Mouse (Mus musculus) natural killer cell, adult 2 months (primary cell): ENCODE data around the gene Tmco4.
"Not testable (repeated sequence)": the region's sequence is repeated elsewhere in the genome, so short reads cannot be mapped to it uniquely, and the experiment has no call there.

Source experiments
- DNase-seq, 2 experiments: peaks; one replicate each; pipeline ENCODE4 v3.0.0; 2022; ENCODE audit warnings: low spot score in 2 of 2

Gene Tmco4

DNA sequence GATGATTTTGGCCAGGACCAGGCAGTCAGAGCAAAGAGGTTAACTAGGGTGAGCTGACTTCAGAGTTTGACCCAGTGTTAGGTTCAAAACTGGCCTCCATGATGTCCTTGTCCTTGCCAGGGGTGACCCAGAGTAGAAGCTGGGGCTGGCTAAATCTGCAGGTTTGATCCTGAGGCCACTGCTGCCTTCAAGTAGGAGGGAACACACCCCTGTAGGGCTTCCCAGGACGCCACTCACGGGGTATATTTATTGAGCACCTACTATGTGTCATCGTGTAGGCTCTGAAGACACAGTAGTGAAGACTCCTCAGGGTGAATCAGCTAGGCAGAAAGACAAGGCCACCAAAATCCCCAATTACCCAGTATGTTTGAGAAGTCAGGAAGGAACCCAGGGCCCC, 1.0 kb downstream of the Tmco4 start:
- no peak for DNase-seq

GRCm38 (mm10) chr4:138974540-138974939, 1.9 kb downstream of the Tmco4 start:
- not testable (repeated sequence) for DNase-seq

DNA sequence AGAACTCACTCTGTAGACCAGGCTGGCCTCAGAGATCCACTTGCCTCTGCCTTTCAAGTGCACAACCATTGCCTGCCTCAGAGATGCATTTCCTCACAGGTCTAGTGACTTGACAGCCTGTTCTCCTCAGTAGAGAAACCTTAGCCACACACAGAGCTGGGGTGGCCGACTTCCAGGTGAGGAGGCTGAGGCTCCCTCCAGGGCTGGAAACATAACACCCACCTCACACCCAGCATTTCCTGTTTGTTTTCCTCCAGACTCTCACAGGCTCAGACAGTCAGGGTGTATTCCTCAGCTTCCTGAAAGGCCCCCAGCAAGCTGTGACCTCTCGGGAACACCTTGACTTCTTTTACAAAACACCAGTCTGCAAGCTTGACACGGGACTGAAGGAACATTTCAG, 2.5 kb downstream of the Tmco4 start:
- no peak for DNase-seq

GRCm38 (mm10) chr4:138976046-138976445, 3.4 kb downstream of the Tmco4 start:
- DNase-seq: no peak

- no peak for DNase-seq
These were observed 7.3 kb downstream of the Tmco4 start for GRCm38 (mm10) chr4:138980021-138980420.

GRCm38 (mm10) chr4:138980771-138981420, 8.2 kb downstream of the Tmco4 start:
- no peak for DNase-seq

GRCm38 (mm10) chr4:138983422-138983821, 10.7 kb downstream of the Tmco4 start:
- no peak for DNase-seq

DNA sequence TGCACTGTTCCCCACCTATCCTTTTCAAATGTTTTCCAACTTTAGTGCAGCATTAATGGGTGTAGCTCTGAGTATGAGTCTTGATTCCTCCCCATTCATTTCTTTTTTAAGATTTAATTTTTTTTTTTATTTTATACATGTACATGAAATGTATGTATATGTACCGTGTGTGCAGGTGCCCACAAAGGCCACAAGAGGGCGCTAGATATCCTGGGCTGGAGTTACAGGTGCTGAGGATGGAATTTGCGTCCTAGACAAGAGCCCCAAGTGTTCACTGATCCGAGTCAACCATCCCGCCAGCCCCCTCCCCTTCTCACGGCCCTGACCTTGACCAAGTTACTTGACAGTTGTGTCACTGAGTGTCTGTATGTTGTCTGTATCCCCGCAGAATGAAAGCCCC, 12.1 kb downstream of the Tmco4 start:
- no peak for DNase-seq

GRCm38 (mm10) chr4:138986280-138986679, 13.6 kb downstream of the Tmco4 start:
- no peak for DNase-seq

DNA sequence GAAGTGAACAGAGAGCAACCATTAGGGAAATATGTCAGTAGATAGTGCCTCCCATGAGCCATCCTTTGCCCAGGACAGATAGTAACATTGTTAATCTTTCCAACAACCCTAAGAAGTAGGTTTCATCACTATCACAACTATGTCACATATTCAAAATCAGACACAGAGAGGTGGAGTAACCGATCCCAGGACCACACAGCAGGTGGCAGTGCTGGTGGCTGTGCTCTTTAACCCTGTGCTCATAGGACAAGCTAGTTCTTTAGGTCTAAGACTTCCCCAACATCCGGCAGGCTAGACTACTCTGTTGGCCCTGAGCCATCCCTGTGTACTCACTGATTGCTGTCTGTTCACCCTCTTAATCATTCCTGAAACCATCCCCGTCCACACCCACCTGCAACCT, 21.7 kb downstream of the Tmco4 start:
- no peak for DNase-seq

GRCm38 (mm10) chr4:138996410-138996809, 23.7 kb downstream of the Tmco4 start:
- DNase-seq: peak; percentile 24 to 45

GRCm38 (mm10) chr4:138997121-138997520, 24.4 kb downstream of the Tmco4 start:
- DNase-seq: no peak

DNA sequence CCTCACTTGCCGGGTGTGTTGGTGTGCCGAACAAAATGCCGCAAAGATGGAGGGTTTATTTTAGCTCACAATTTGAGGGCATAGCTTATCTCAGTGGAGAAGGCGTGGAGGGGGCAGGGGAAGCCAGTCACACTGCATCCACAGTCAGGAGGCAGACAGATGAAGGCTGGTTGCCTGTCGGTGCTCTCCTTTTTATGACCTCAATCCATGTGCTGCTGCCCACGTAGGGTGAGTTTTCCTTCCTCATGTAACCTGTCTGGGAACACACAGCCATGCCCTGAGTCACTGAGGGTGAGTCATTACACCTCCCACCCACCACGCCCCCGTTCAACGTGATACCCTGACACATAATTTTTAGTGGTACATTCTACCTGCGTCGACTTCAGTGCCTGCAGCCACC, 25.9 kb downstream of the Tmco4 start:
- no peak for DNase-seq

DNA sequence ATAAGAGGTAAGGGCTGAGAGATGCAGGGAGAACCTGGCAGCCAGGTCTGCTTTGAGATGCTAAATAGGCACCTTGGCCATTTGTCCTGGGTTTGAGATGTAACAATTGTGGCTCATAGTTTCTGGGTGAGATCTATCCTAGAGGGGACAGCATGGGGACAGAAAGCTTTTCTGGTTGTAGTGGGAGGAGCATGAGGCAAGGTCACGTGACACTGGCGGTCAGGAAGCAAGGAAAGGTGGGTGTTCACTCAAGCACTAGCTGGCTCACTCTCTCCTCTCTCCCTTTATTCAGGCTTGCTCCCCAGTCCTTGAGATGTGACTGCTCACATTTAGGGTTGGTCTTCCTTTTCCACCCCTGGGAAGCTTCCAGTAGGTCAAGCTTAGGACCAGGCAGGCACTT, 28.3 kb downstream of the Tmco4 start:
- DNase-seq: no peak

DNA sequence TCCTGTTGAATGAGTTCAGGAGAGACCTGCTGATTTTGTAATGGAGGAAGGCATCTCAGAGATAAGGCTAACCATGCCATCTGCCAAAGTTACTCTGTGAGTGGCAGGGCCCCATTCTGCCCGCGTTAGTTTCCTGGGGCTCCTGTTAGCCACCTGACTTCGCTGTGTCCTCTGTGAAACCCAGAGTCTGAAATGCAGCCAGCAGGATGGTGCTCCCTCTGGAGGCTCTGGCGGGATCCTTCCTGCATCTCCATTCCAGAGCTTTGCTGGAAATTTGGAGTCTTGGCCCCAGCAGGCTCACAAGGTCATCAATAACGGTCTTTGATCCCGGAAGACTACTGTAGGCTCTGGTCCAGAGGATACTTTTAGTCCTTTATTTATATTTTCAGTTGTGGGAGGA, 28.7 kb downstream of the Tmco4 start:
- no peak for DNase-seq

GRCm38 (mm10) chr4:139004067-139004466, 31.4 kb downstream of the Tmco4 start:
- DNase-seq: no peak

DNA sequence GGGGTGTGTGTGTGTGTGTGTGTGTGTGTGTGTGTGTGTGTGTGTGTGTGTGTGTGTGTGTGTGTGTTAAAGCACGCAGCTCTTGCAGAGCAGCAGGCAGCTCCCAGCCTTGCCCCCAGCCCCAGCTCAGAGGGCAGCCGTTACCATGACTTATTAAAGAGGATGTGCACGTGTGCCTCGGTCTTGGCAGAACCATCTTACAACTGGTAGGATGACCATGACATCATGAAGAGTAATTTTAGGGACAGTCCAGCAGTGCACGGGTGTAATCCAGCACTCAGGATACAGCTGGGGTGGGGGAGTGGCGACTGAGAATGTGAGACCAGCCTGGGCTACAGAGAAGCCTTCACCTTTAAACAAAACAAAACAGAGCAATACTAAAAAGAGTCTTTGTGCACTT, 32.5 kb downstream of the Tmco4 start:
- DNase-seq: no peak

DNA sequence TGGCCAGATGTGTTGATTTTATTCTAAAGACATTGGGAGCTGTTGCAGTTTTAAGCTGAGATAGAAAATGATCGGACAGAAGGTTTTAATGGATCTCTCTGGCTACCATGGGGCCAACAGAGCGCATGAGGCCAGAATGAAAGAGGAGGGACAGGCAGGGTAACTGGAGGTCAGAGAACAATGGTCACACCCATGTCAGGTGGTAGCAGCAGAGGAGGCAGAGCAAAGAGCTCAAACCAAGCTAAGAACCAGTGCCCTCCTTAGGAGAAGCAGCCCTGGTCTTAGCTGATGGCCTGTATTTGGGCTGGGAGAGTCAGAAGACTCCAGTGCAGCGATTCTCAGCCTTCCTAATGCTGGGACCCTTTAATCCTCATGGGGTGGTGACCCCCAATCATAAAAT, 34.7 kb downstream of the Tmco4 start:
- DNase-seq: no peak

DNA sequence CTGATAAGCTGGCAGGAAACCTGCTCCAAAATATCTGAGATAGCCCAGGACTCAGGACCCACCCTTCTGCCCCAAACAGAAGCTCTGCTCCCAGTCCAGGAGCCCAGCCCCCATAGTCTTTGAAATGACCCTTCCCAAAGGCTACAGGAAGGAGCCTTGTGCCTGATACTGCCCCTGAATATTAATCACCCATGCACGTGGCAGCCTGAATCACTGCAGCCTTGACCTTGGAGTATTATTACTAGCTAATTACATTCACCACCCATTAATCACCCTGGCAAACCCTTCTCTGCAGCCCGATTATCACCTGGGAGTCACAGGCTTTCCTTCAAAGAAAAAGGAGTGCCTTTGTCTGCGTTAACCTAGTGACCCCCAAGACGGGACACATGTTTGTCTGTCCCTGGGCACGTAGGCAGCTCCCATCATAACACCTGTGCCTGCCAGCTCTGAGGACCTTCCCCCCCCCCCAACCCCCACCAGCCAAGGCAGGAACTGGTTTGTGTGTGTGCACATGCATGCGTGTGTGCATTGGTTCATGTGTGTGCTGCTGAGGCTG, 35.4 kb downstream of the Tmco4 start:
- DNase-seq: no peak

GRCm38 (mm10) chr4:139011201-139011702, 38.6 kb downstream of the Tmco4 start:
- no peak for DNase-seq

- DNase-seq: no peak
These were observed 40.6 kb downstream of the Tmco4 start for GRCm38 (mm10) chr4:139013281-139013680.

DNA sequence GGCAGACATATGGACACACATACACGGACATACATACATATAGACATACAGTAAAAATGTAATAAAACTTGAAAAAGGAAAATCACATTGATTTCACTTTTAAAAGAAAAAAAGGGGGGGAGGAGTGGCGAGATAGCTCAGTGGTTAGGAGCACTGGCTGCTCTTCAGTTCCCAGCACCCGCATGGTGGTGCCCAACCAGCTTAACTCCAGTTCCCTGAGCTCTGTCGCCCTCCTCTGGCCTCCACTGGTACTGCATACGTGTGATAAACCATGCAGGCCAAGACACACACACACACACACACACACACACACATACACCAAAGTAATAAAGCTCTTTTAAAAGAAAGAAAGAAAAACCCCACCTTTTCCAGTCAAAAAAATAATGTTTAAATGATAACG, 42.1 kb downstream of the Tmco4 start:
- peak in 1 of 2 experiments; percentile 14 for DNase-seq

DNA sequence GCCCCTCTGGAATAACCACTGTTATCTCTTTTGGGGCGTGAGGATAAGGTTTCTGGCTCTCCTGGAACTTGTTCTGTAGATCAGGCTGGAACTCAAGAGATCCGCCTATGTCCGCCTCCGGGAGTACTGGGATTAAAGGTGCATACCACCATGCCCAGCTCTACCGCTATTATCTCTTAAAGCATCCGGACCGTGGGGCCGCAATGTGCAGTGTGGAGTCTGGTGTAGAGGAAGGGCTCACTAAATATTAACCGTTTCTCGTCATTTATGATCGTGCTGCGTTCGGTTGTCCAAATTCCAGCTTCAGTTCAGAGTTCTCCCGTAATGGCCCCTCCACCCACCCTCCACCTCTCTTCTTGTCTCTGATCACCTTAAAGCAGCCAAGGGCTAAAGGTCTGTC, 45.7 kb downstream of the Tmco4 start:
- DNase-seq: no peak

GRCm38 (mm10) chr4:139018976-139019375, 46.3 kb downstream of the Tmco4 start:
- DNase-seq: no peak
